Mouse (Mus musculus) right cerebral cortex, postnatal 25 days (tissue): ENCODE measurements around the gene Prkch.

Experiments
- DNase-seq: peaks from one replicate; pipeline ENCODE4 v3.0.0; 2022

Gene Prkch

DNA sequence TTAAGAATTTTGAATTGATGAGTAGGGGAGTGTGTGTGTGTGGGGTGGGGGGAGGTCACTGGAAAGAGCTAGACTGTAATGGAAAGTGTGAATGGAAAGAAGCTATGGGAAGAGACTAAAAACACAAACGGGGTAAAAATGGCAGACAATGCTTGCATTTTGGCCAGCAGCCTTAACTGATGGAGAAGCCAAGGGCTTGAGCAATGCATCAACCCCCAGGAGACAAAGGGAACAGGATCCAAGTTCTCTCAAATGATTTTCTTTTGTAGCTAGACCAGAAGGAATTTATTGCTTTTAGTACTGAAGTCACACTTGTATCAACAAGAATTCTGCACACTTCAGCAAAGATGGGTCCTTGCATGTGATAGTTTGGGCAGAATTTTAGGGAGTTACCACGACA, 222.6 kb downstream of the Prkch start:
- no peak for DNase-seq

DNA sequence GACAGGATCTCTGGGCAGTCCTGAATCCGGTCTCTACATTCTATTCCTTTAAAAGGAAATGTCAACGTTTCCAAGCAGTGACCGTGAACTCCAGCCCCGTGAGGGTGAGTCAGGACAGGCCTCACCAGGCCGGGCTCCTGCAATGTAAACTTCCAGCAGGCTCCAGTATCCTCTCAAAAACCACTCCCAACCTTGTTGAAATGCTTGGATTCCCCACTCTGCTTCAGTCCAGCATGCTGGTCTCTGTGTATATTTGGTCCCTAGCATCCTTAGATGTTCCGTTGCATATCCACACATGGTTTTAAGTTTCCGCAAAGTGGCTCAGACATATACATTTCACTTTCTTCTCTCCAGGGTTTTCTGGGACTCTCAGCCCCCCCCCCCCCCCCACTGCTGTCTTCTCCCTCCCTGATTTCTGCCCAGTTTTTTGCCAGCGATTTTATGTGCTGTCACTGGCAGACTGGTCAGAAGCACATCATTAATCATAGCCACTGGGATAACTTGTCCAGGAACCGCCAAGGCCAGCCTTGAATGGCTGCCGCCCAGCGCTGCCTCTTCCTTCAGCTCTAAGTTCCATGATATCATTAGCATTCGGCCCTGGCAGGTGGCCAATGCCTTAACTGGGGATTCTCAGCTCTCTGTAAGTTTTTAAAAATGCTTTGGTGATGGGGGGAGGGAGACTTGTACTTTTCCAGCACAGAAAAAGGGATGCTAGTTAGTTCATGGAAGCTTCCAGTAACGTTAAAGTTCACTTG, 225.6 kb downstream of the Prkch start:
- DNase-seq, result peak; percentile 23

DNA sequence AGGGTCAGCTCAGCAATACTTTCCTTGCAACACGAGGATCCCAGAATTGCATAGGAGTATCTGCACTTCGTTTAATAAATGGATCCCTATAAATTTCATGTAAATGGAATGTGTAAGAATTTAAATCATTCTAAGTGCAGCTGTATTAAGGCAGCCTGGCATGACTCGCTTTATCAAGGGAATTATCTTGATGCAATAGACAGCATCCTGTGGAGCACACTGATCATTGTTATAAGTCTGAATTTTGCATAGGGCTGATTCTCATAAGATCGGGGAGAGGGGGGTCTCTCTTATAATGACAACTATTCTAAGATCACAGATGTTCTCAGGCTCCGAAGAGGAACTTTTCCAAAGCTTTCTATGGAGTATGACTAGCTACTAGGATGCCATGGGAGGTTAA, 226.3 kb downstream of the Prkch start:
- no peak for DNase-seq

DNA sequence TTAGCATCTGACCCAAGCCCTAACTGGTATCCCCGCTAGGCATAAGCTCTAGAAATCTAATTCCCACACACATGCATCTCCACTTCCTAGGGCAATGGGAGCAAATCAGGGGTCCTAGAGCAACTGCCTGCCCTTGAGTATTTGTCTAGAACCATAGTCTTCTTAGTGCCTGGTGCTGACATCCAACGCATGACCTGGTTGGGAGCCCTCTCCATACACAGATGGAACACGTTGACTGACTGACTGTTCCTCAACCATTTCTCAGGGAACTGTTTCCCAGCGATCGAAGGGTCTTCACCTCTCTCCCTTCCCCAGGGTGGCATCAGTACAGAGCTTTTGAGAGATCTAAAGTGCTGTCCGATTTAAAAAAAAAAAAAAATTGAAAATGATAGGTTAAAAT, 227.6 kb downstream of the Prkch start:
- DNase-seq, result no peak

DNA sequence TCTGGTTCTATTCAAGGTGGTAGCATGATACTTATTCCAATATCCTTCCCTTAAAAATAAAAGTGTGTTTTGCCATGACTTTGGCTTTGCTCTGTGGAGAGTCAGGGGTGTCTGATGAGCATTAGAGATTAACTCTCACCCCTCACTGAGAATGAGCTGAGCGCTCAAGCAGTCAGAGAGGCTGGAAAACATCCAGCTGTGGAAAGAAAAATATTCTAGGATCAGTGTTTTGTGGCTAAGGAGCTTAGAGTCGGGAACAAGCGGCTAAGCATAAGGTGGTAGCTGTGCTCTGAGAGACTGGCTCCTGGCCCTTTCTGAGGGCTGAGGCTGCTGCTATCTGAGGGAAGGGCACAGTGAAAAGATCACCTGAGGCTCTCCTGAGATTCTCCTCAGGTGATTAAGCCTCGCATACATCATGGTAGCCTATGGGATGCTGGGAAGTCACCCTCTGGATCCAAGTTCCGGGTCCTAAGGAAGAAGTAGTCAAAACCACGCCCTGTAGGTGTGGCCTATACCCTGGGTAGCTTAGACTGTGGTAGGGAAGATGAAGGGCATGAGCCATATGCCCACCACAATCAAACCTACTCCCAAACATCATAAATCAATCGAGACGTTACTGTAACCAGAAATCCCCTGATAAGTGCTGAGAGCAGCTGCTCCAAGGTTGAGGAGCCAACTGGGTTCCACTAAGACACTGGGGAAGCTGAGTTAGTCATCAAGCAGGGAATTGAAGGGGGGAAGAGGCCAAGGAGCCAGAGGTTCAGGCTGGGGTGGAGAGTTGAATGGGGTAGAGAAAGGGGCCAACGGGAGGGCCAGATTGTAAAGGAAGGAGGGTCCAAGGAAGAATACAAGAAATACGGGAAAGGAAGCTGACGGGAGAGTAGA, 228.7 kb downstream of the Prkch start:
- no peak for DNase-seq

DNA sequence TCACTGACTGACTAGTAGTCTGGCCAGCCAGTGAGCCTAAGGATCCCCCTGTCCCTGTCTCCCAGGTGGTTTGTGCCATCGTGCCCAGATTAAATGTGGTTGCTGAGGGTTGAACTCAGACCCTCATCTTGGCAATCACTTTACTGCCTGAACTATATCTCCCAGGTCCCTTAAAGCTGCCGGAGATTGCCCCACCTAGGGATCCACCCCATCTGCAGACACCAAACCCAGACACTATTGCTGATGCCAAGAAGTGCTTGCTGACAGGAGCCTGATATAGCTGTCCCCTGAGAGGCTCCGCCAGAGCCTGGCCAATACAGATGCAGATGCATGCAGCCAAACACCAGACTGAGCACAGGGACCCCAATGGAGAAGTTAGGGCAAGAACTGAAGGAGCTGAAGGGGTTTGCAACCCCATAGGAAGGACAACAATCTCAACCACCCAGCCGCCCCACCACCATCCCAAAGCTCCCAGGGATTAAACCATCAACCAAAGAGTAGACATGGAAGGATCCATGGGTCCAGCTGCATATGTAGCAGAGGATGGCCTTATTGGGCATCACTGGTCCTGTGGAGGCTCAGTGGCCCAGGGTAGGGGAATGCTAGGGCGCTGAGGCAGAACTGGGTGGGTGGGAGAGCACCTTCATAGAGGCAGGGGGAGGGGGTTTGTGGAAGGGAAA, 229.6 kb downstream of the Prkch start:
- no peak for DNase-seq

DNA sequence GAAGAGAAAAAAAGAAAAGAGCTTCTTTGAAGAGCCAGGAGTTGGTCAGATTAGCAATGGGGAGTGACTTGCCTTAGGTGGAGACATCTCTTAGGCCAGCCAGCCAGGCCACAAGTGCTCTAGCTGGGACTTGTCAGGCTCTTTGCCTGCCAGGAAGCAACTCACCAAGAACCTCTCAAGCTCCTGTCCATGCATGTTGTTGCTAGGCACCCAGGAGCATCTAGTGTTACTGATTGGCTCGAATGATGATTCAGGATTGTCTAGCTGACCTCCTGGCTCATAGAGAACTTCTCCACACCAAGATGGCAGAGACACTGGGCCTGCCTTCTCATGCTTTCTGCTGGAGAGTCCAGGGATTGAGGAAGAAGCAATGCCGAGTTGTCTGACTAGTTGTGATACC, 230.3 kb downstream of the Prkch start:
- DNase-seq, result no peak

DNA sequence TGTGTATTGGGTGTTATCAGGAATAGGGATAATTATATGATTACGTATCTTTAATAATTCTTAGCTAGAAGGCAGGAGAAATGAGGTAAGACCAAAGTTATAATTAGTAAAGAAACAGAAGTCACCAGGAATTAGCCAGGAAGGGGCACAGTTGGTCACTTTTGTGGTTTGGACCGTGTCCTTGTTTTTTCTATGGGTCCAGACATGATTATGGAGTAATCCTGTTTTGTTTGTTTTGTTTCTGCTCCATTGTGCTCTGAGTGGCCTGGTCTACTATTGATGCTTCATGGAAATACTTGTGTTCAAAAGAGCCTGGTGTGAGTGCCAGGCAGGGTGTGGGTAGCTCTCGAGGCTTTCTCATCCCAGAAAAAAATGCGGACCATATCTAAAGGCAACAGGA, 230.9 kb downstream of the Prkch start:
- DNase-seq, result no peak

DNA sequence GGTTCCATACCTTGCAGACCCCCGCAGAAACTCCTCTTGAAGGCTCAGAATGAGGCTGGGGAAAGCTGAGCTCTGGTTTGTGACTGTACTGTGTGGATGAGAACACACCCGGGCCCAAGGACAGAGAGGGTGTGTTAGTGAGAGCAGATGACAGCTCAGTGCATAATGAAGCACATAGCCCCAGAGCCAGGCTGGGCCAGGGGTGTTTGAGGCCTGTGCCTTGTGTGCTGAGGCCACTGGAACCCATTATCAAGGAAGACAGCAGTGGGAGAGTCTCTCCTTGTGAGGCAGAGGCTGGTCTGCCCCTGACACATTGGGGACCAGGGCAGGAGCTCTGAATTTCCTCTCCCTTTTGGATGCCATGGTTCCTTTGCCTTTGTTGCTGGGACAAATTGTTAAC, 231.3 kb downstream of the Prkch start:
- DNase-seq, result no peak

DNA sequence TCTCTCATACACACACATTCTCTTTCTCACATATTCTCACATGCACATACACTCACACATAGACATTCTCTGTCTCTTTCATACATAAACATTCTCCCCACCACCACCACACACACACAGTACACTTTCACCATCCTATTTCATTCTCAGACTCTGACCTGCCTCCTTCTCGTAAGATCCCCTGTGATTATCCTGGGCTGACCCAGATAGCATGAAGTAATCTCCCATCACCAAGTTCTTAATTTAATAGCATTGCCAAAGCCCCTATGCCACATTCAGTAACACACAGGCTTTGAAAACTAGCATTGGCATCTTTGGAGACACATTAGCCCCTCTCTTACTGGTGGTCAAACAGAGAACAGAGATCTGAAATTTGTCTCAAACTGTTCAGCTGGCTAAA, 232.3 kb downstream of the Prkch start:
- DNase-seq, result no peak

DNA sequence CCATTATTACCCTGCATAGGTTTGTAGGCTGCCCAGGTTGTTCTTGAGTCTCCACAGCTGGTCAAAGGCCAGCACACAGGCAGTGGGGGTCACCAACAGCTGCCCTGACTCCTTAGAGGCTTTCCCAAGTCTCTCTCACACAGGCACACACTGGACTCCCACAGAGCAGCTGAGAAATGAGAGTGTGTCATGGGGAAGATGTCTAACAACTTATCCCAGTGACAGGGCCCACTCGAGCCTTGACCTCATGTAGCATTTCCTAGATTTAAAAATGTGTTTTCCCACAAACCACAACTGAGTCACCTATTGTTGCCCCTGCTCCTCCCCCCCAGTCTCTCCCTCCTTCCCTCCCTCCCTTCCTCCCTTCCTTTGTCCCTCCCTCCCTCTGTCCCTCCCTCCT, 234.2 kb downstream of the Prkch start:
- no peak for DNase-seq

DNA sequence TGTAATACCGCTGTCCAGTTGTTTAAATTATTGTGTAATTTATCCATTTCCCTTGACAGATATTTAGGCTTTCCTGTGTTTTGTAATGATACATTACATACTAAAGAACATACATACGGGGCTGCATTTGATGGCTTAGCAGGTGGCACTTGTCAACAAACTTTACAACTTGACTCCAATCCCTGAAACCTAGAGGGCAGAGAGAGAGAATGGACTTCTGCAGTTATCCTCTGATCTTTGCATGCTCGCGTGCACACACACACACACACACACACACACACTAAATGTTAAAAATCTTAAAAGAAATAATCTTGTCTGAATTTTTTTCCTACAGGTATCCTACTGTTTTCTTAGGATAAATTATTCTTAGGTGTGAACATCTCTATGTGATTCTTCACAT, 236.6 kb downstream of the Prkch start:
- DNase-seq, result no peak

DNA sequence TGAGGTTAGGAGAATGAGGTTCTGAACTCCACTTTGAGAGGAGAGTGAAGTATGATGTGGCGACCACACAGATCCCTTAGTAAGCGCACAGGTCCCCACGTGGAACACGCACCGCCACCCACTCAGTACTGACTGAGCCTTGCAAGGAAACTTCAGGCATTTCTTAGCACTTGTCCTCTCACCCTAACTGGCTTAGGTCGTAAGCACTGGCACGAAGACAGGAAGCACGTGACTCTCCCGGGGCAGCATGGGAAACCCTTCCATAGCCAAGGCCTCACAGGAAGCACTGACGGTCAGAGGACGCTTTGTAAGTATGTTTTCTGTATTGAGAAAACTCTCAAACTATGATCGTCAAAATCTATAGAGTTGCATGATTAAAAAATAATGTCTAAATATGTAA, 237.7 kb downstream of the Prkch start:
- DNase-seq, result no peak

DNA sequence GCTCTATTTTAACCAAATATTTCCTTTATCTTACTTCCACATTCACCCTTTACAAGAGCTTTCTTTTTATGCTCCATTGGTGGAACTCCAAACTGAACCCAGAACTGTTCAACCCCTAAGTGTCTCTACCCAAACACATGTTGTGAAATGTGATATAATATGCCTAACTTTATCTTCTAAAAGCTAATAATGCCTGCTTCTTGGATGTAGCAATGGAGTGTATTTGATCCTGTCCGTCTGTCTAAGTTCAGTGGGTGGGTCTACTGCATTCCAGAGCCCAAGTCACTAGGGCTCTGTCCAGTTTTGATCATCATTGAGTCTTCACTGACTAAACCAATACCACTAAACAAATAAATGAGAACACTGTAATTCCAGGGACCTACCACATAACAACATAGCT, 240.2 kb downstream of the Prkch start:
- no peak for DNase-seq
